Mouse (Mus musculus): ENCODE data around the gene Tspan11.

The Tspan11 gene

GRCm38 (mm10) chr6:127887511-127888421, at the start of gene Tspan11:
Tspan11 (plus strand) TSS chr6:127887589.
- DNase-seq (ENCODE audit: low spot score) = peak; percentile 49

- DNase-seq (ENCODE audit: low spot score) = no peak
Measured at GRCm38 (mm10) chr6:127837910-127838309, 49.5 kb upstream of the Tspan11 start.

- no peak for DNase-seq (ENCODE audit: low spot score)
Measured at GRCm38 (mm10) chr6:127839538-127839937, 47.9 kb upstream of the Tspan11 start.

- DNase-seq (ENCODE audit: low spot score) = no peak
Measured at GRCm38 (mm10) chr6:127840171-127840570, 47.2 kb upstream of the Tspan11 start.

- no peak for DNase-seq (ENCODE audit: low spot score)
Measured at GRCm38 (mm10) chr6:127841326-127841725, 46.1 kb upstream of the Tspan11 start.

- no peak for DNase-seq (ENCODE audit: low spot score)
Measured at GRCm38 (mm10) chr6:127846521-127846920, 40.9 kb upstream of the Tspan11 start.

- DNase-seq (ENCODE audit: low spot score) = no peak
Measured at GRCm38 (mm10) chr6:127849496-127849895, 37.9 kb upstream of the Tspan11 start.

GRCm38 (mm10) chr6:127851611-127852010, 35.8 kb upstream of the Tspan11 start:
- no peak for DNase-seq (ENCODE audit: low spot score)

GRCm38 (mm10) chr6:127853241-127853640, 34.1 kb upstream of the Tspan11 start:
- no peak for DNase-seq (ENCODE audit: low spot score)

- DNase-seq (ENCODE audit: low spot score) = no peak
Measured at GRCm38 (mm10) chr6:127853771-127854687, 33.4 kb upstream of the Tspan11 start.

- DNase-seq (ENCODE audit: low spot score) = no peak
Measured at GRCm38 (mm10) chr6:127854688-127855013, 32.7 kb upstream of the Tspan11 start.

GRCm38 (mm10) chr6:127855711-127856295, 31.6 kb upstream of the Tspan11 start:
- DNase-seq (ENCODE audit: low spot score) = no peak

- no peak for DNase-seq (ENCODE audit: low spot score)
Measured at GRCm38 (mm10) chr6:127861951-127862350, 25.4 kb upstream of the Tspan11 start.

- DNase-seq (ENCODE audit: low spot score) = no peak
Measured at GRCm38 (mm10) chr6:127865391-127865790, 22.0 kb upstream of the Tspan11 start.

GRCm38 (mm10) chr6:127868546-127868945, 18.8 kb upstream of the Tspan11 start:
- DNase-seq (ENCODE audit: low spot score) = no peak

GRCm38 (mm10) chr6:127869121-127869520, 18.3 kb upstream of the Tspan11 start:
- no peak for DNase-seq (ENCODE audit: low spot score)

GRCm38 (mm10) chr6:127870345-127871324, 16.8 kb upstream of the Tspan11 start:
- no peak for DNase-seq (ENCODE audit: low spot score)

GRCm38 (mm10) chr6:127871436-127871835, 16.0 kb upstream of the Tspan11 start:
- DNase-seq (ENCODE audit: low spot score) = no peak

GRCm38 (mm10) chr6:127872581-127872980, 14.8 kb upstream of the Tspan11 start:
- no peak for DNase-seq (ENCODE audit: low spot score)

GRCm38 (mm10) chr6:127875883-127876282, 11.5 kb upstream of the Tspan11 start:
- no peak for DNase-seq (ENCODE audit: low spot score)

- DNase-seq (ENCODE audit: low spot score) = no peak
Measured at GRCm38 (mm10) chr6:127876436-127876835, 11.0 kb upstream of the Tspan11 start.

All from ovary, postnatal 36 days (tissue).